Mouse (Mus musculus) MEL (cell line): Measurements from ENCODE around the gene Cdk17. TPM values are rescaled to one million over a fixed set of nuclear protein-coding genes. Genes with fewer than 3 reads are reported as not detected.

ENCODE experiments used
- DNase-seq: peaks from one replicate; pipeline ENCODE4 v3.0.0; 2011; ENCODE audit warnings: low read depth, low spot score
- H3K27ac ChIP-seq: 2 replicates; pipeline ENCODE4 v1.5.1; 2012; ENCODE audit warnings: low read depth, mild to moderate bottlenecking, control low read depth, low read length, moderate library complexity; ENCODE audit not compliant: control insufficient read depth
- H3K27me3 ChIP-seq, 2 experiments: fragments of 150-350 bp in 1 of 2; sonication (generic) in 1 of 2; 2 replicates each; pipeline ENCODE4 v1.6.1; 2012; ENCODE audit warnings: low read length in 2 of 2, mild to moderate bottlenecking in 2 of 2, improper control_type of control experiment in 1 of 2, moderate library complexity in 1 of 2; ENCODE audit not compliant: insufficient read depth in 2 of 2, control insufficient read depth in 1 of 2
- H3K36me3 ChIP-seq, 2 experiments: 2 replicates each; pipeline ENCODE4 v1.6.1; 2012 to 2014; ENCODE audit warnings: low read length in 2 of 2, improper control_type of control experiment in 1 of 2, inconsistent platforms in 1 of 2, mild to moderate bottlenecking in 1 of 2; ENCODE audit not compliant: insufficient read depth in 2 of 2, control insufficient read depth in 1 of 2
- H3K4me1 ChIP-seq, 2 experiments: fragments of 150-350 bp in 1 of 2; sonication (generic) in 1 of 2; 2 replicates each; pipeline ENCODE4 v1.6.1; 2012; ENCODE audit warnings: low read length in 2 of 2, improper control_type of control experiment in 1 of 2, mild to moderate bottlenecking in 1 of 2; ENCODE audit not compliant: insufficient read depth in 2 of 2, control insufficient read depth in 1 of 2
- H3K4me3 ChIP-seq, 2 experiments: fragments of 150-350 bp in 1 of 2; sonication (generic) in 1 of 2; 2 replicates each; pipeline ENCODE4 v1.5.1; 2012; ENCODE audit warnings: low read depth in 2 of 2, low read length in 2 of 2, mild to moderate bottlenecking in 2 of 2, moderate library complexity in 2 of 2, control low read depth in 1 of 2, improper control_type of control experiment in 1 of 2; ENCODE audit not compliant: control insufficient read depth in 1 of 2, insufficient read depth in 1 of 2
- H3K79me2 ChIP-seq: 2 replicates; pipeline ENCODE4 v1.6.1; 2012; ENCODE audit warnings: mild to moderate bottlenecking, low read length, moderate library complexity; ENCODE audit not compliant: control insufficient read depth, poor library complexity, insufficient read depth
- H3K9ac ChIP-seq: 2 replicates; pipeline ENCODE4 v1.6.1; 2012; ENCODE audit warnings: low read depth, mild to moderate bottlenecking, control low read depth, low read length, moderate library complexity; ENCODE audit not compliant: control insufficient read depth, poor library complexity, severe bottlenecking
- H3K9me3 ChIP-seq: fragments of 150-350 bp; sonication (generic); replicated peaks from 2 replicates; pipeline ENCODE4 v1.6.1; 2012; ENCODE audit warnings: mild to moderate bottlenecking, low read length, improper control_type of control experiment, moderate library complexity; ENCODE audit not compliant: insufficient read depth
- E2F4 ChIP-seq: IDR thresholded peaks from 2 replicates; pipeline ENCODE4 v1.6.1; 2011; ENCODE audit warnings: low read depth, low read length, improper control_type of control experiment, borderline replicate concordance
- ELF1 ChIP-seq: IDR thresholded peaks from 2 replicates; pipeline ENCODE4 v1.6.1; 2014; ENCODE audit warnings: low read depth, mild to moderate bottlenecking, inconsistent platforms, low read length, improper control_type of control experiment, moderate library complexity
- GABPA ChIP-seq: IDR thresholded peaks from 2 replicates; pipeline ENCODE4 v1.6.1; 2012; ENCODE audit warnings: low read depth, mild to moderate bottlenecking, inconsistent platforms, low read length, improper control_type of control experiment, moderate library complexity
- HCFC1 ChIP-seq: IDR thresholded peaks from 2 replicates; pipeline ENCODE4 v1.6.1; 2012; ENCODE audit warnings: low read depth, mild to moderate bottlenecking, inconsistent platforms, low read length, improper control_type of control experiment, moderate library complexity
- JUND ChIP-seq: IDR thresholded peaks from 2 replicates; pipeline ENCODE4 v1.6.1; 2011; ENCODE audit warnings: low read depth, mild to moderate bottlenecking, improper control_type of control experiment, low read length
- MEF2A ChIP-seq: IDR thresholded peaks from 2 replicates; pipeline ENCODE4 v1.6.1; 2014; ENCODE audit warnings: low read depth, mild to moderate bottlenecking, inconsistent platforms, low read length, improper control_type of control experiment; ENCODE audit not compliant: poor library complexity, insufficient replicate concordance, severe bottlenecking; ENCODE audit errors: extremely low read depth
- NELFE ChIP-seq: IDR thresholded peaks from 2 replicates; pipeline ENCODE4 v1.6.1; 2011; ENCODE audit warnings: low read depth, low read length, improper control_type of control experiment
- NRF1 ChIP-seq: IDR thresholded peaks from 2 replicates; pipeline ENCODE4 v1.6.1; 2014; ENCODE audit warnings: low read depth, mild to moderate bottlenecking, inconsistent platforms, low read length, improper control_type of control experiment, moderate library complexity; ENCODE audit not compliant: poor library complexity, insufficient read depth, severe bottlenecking
- RCOR1 ChIP-seq: IDR thresholded peaks from 2 replicates; pipeline ENCODE4 v1.6.1; 2012; ENCODE audit warnings: low read depth, mild to moderate bottlenecking, inconsistent platforms, low read length, improper control_type of control experiment
- TCF12 ChIP-seq: IDR thresholded peaks from 2 replicates; pipeline ENCODE4 v1.6.1; 2014; ENCODE audit warnings: low read depth, mild to moderate bottlenecking, inconsistent platforms, low read length, improper control_type of control experiment, moderate library complexity
- USF2 ChIP-seq, 2 experiments: IDR thresholded peaks; 2 replicates each; pipeline ENCODE4 v1.6.1; 2011 to 2012; ENCODE audit warnings: improper control_type of control experiment in 2 of 2, low read length in 2 of 2, borderline replicate concordance in 1 of 2, inconsistent platforms in 1 of 2, low read depth in 1 of 2, mild to moderate bottlenecking in 1 of 2; ENCODE audit not compliant: insufficient read depth in 1 of 2
- ZC3H11A ChIP-seq: IDR thresholded peaks from 2 replicates; pipeline ENCODE4 v1.6.1; 2012; ENCODE audit warnings: low read depth, mild to moderate bottlenecking, inconsistent platforms, low read length, improper control_type of control experiment
- ZKSCAN1 ChIP-seq: IDR thresholded peaks from 2 replicates; pipeline ENCODE4 v1.6.1; 2012; ENCODE audit warnings: low read depth, mild to moderate bottlenecking, inconsistent platforms, low read length, improper control_type of control experiment, moderate library complexity
- ZMIZ1 ChIP-seq: IDR thresholded peaks from 2 replicates; pipeline ENCODE4 v1.6.1; 2012; ENCODE audit warnings: low read depth, mild to moderate bottlenecking, inconsistent platforms, low read length, improper control_type of control experiment, moderate library complexity
- ZNF384 ChIP-seq: IDR thresholded peaks from 2 replicates; pipeline ENCODE4 v1.6.1; 2012; ENCODE audit warnings: low read depth, mild to moderate bottlenecking, inconsistent platforms, low read length, improper control_type of control experiment
- polyA plus RNA-seq, 2 experiments: library from polyadenylated mRNA; stranded (reverse) in 1 of 2; unstranded in 1 of 2; fragments of >175 nt in 1 of 2; fragments of >200 nt in 1 of 2; gene quantifications; 2 replicates each; pipeline versions ENCODE4 v1.2.1 to v1.2.4; 2012; ENCODE audit warnings: low replicate concordance in 2 of 2, low read depth in 1 of 2; ENCODE audit not compliant: insufficient read length in 2 of 2, insufficient read depth in 1 of 2, missing spikeins in 1 of 2
- total RNA-seq: library from RNA; depleted of rRNA; stranded (reverse); fragments of 300-350 nt; gene quantifications from 2 replicates; pipeline ENCODE4 v1.2.3, GENCODE M21; 2012

Cdk17 gene
- total and polyA plus RNA-seq, 3 experiments = 25.6 to 155 (median 32.9) TPM

DNA sequence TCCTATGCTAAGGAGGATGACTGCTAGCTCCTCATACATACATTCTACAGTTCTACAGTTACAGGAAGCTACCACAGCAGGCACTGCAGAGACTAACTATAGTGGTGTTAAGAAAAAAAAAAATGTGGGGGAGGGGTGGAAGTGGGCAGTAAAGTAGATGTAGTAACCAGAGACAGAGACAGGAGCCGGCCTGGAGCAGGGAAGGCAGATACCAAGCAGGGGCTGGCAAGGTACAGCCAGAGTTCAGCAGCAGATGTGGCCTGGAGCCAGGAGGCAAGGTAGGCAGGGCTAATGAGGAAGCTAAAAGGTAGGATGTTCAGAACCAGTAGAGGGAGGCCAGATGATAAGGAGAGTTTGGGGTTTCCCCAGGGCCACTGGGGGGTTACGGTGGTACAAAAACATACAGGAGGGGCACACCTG lies 113.6 kb downstream of the Cdk17 start:
- Histone ChIP-seq H3K9me3 (no peaks in the 10 kb centered on the region), H3K27me3 (no peaks in the 10 kb centered on the region), H3K4me3 (no peak overlapping the region), H3K9ac (no peak overlapping the region), H3K4me1 (peaks cover 2 to 12% of the 10 kb centered on the region in 2 experiments; a peak in 3 of 4 replicates), H3K36me3 (peaks cover 0 to 7% of the 10 kb centered on the region in 2 experiments; a peak in 2 of 4 replicates), H3K27ac (no peak overlapping the region), H3K79me2 (no peaks in the 10 kb centered on the region)
- TF ChIP-seq ZNF384 (peak; percentile 36; the same call in 1 of the 2 replicates), ZMIZ1 (no peak)
- peak; percentile 53 for DNase-seq

DNA sequence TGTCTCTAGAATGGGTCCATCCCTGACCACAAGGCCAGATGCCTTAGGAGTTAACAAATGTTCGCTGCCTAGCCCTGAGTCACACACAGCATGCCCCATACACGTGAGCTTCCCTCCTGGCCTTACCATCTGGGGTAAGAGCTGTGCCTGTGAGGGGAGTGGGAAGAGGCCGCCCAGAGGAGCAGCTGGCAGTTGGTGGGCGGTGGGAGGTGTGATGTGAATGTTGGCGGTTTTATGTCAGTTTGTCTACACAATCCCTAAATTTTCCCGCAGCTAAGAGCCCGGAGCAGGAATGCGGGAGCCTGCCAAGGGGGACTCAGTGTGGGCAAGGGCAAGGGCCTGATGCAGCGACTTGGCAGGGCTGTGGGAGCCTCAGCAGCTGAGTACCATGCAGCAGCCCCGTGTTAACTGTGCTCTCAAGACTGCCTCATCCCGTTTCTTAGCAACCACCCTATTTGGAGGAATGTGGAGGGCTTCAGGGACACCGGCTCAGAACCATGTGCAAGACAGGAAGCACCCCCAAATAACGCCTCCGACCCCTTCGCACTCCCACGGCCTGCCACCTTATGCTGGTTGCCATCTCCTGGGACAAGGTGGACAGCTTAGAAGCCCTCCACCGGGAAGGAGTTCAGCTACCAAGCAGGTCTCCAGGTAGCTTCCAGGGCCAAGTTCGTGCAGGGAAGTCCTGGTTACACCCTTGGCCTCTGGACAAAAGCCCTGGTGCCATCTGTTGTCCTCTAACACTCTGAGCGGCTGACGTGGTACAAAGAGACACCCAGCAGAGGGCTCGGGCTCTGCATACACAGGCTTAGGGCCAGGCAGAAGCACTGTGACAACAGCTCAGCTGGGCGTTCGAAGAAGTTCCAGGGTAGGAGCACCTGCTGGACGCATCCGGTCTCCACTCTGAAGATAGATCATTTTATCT lies 114.8 kb downstream of the Cdk17 start:
- Histone ChIP-seq H3K9ac (no peak overlapping the region), H3K4me3 (no peak overlapping the region), H3K4me1 (peaks cover 2 to 12% of the 10 kb centered on the region in 2 experiments; a peak in 3 of 4 replicates), H3K27ac (no peak overlapping the region), H3K36me3 (peaks cover 0 to 7% of the 10 kb centered on the region in 2 experiments; a peak in 2 of 4 replicates), H3K9me3 (no peaks in the 10 kb centered on the region), H3K27me3 (no peaks in the 10 kb centered on the region), H3K79me2 (no peaks in the 10 kb centered on the region)
- TF ChIP-seq MEF2A = no peak
- TF ChIP-seq USF2 (IDR thresholded peaks at IDR 0.05; ENCODE audit: borderline replicate concordance in 1 of 2, insufficient read depth in 1 of 2, low read depth in 1 of 2, low read length in 2 of 2) = no peak
- no peak for TF ChIP-seq ZC3H11A
- TF ChIP-seq JUND = no peak
- no peak for TF ChIP-seq HCFC1
- TF ChIP-seq ELF1 = no peak
- no peak for TF ChIP-seq RCOR1
- no peak for TF ChIP-seq TCF12
- no peak for TF ChIP-seq GABPA
- no peak for TF ChIP-seq NRF1
- TF ChIP-seq ZKSCAN1 = no peak
- no peak for TF ChIP-seq NELFE
- TF ChIP-seq E2F4 = no peak
- TF ChIP-seq ZMIZ1 = no peak
- TF ChIP-seq ZNF384 = no peak
- DNase-seq = no peak
